Mouse (Mus musculus) C2C12 (cell line): Measurements from ENCODE around the gene Grik3.

Experiments
- CTCF ChIP-seq: IDR thresholded peaks from one replicate; pipeline ENCODE4 v1.5.1; 2011; ENCODE audit not compliant: control insufficient read depth, insufficient read depth, insufficient read length
- MAX ChIP-seq: IDR thresholded peaks from one replicate; pipeline ENCODE4 v1.6.1; 2011; ENCODE audit warnings: mild to moderate bottlenecking, control low read depth
- MYOD1 ChIP-seq: IDR thresholded peaks from one replicate; pipeline ENCODE4 v1.6.1; 2011; ENCODE audit warnings: low read depth; ENCODE audit not compliant: control insufficient read depth, insufficient read length
- USF1 ChIP-seq: IDR thresholded peaks from one replicate; pipeline ENCODE4 v1.6.1; 2011; ENCODE audit warnings: low read depth, mild to moderate bottlenecking, control low read depth, moderate library complexity

GRCm38 (mm10) chr4:125564008-125564710, 73.7 kb downstream of the Grik3 start:
- no peak for TF ChIP-seq CTCF
- TF ChIP-seq MAX, result no peak
- TF ChIP-seq USF1, result no peak
- TF ChIP-seq MYOD1, result no peak
